Mouse (Mus musculus) kidney, adult 2 months (tissue): ENCODE results near the gene Tead4.
"Not testable (repeated sequence)": the region's sequence is repeated elsewhere in the genome, so short reads cannot be mapped to it uniquely, and the experiment has no call there.

Experiments
- CTCF ChIP-seq: fragments of 200-500 bp; conservative IDR thresholded peaks from 2 replicates; pipeline ENCODE4 v1.5.1; 2011; ENCODE audit warnings: low read depth, mild to moderate bottlenecking, control low read depth, low read length, moderate library complexity, mixed read lengths; ENCODE audit not compliant: insufficient read depth, insufficient read length
- POLR2A ChIP-seq: fragments of 200-500 bp; IDR thresholded peaks from one replicate; pipeline ENCODE4 v1.6.1; 2011; ENCODE audit warnings: low read depth, low read length, control low read depth

DNA sequence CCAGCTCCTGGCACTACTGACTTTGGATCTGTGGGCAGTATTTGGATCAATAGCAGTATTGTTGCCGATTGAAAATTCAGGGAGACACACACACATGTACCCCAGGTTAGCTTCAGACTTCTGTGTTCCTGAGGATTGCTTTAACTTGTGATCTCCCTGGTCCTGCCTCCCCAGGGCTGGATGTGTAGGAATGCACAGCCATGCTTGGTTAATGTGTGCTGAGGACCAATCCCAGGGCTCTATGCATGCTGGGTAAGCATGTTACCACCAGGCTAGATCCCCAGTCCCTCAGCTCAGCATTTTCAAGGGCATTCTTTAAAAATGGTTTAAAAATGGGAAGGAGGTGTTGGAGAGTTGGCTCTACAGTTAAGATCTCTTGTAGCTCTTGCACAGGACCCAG is 91.4 kb downstream of the Tead4 start:
- TF ChIP-seq CTCF, POLR2A: not testable (repeated sequence)
